In the genomic region with DNA sequence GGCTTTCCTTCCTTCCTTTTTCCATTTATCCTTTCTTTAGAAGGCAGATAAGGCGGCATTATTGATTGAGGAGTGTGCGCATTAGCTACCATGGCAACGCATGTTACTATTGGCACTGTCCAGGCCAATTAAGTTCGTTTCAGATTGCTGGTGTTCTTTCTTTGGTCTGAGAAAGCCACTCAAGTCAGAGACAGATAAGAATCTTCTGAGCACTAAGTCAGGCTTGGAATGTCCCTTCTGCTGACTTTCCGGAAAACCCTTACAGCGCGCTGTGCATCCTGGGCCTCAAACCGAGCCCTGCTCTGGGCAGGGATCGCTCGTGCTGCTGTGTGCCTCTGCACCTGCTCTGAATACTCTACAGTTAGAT, we compare ENCODE assay signal across 13 mouse cellular contexts. TPM values are rescaled to one million over a fixed set of nuclear protein-coding genes. Genes with fewer than 3 reads are reported as not detected.
DNase-seq lines count a peak whose midpoint lies in the region; ATAC-seq and TF ChIP-seq lines count a peak whose summit lies in the region.
"Had no signal": no experiment of that assay in that cellular context is flagged by ENCODE, and none has a peak within 500 bp of the region (broad histone marks: within the 10 kb centered on the region; RNA-seq: fewer than 3 reads in every experiment).

No protein-coding gene starts in this region.

- peak; percentile 73 for DNase-seq in R1 (ENCODE audit: low read depth, low spot score)
- peak; percentile 32 for DNase-seq in embryonic facial prominence, embryonic 10.5 days (ENCODE audit: low spot score)
- DNase-seq in hindbrain, embryonic 14.5 days (ENCODE audit: low spot score) = peak; percentile 45
- DNase-seq in midbrain, postnatal 0 days (ENCODE audit: low spot score) = no peak
- no peak for DNase-seq in ovary, postnatal 10 days (ENCODE audit: low spot score)
- DNase-seq in heart, adult 2 months = no peak
- DNase-seq in lung, postnatal 10 days = no peak
- DNase-seq: adrenal gland, postnatal 10 days; cerebellum, adult 2 months; kidney, adult 8-10 months had no signal

- peaks cover 54% of the 10 kb centered on the region for H3K4me1 ChIP-seq in embryonic facial prominence, embryonic 10.5 days
- peaks cover 20% of the 10 kb centered on the region for H3K4me1 ChIP-seq in hindbrain, embryonic 14.5 days (replicated peaks; ENCODE audit: control insufficient read depth, insufficient read depth, low read length)
- H3K4me1 ChIP-seq in midbrain, postnatal 0 days (ENCODE audit: insufficient read depth, low read length) = peaks cover 7% of the 10 kb centered on the region; the same call in 1 of the 2 replicates
- H3K4me1 ChIP-seq in heart, adult 2 months (ENCODE audit: control insufficient read depth, insufficient read depth, low read length) = peaks cover 12% of the 10 kb centered on the region

- peak overlapping the region; percentile 25; the same call in 1 of the 2 replicates for H3K4me3 ChIP-seq in embryonic facial prominence, embryonic 10.5 days
- H3K4me3 ChIP-seq in hindbrain, embryonic 14.5 days (replicated peaks; ENCODE audit: low read length) = 0 out of 2 replicates have a peak overlapping the region, but pooled peaks have one; percentile 0
- no peak overlapping the region for H3K4me3 ChIP-seq in midbrain, postnatal 0 days (ENCODE audit: low read depth, low read length)
- H3K4me3 ChIP-seq in heart, adult 2 months = no peak overlapping the region
- H3K4me3 ChIP-seq: heart, embryonic 10.5 days; liver, embryonic 15.5 days had no signal

- TF ChIP-seq CTCF in midbrain, postnatal 0 days (IDR thresholded peaks at IDR 0.05) = no peak
- no peak for TF ChIP-seq CTCF in heart, adult 2 months (IDR thresholded peaks at IDR 0.05)

- no peaks in the 10 kb centered on the region for H3K9me3 ChIP-seq in embryonic facial prominence, embryonic 10.5 days
- H3K9me3 ChIP-seq in hindbrain, embryonic 14.5 days (ENCODE audit: control insufficient read depth, low read length) = no peaks in the 10 kb centered on the region
- no peaks in the 10 kb centered on the region for H3K9me3 ChIP-seq in midbrain, postnatal 0 days (ENCODE audit: low read length)
- H3K9me3 ChIP-seq: heart, embryonic 10.5 days; liver, embryonic 15.5 days had no signal

- TF ChIP-seq EP300 in heart, adult 2 months (IDR thresholded peaks at IDR 0.05; ENCODE audit: insufficient read depth, low read depth, low read length) = no peak

- ATAC-seq in hindbrain, embryonic 14.5 days (ENCODE audit: low FRiP score) = no peak
- no peak for ATAC-seq in midbrain, postnatal 0 days (ENCODE audit: low FRiP score)
- ATAC-seq in megakaryocyte progenitor cell, adult 5-6 weeks (replicated peaks; ENCODE audit: poor library complexity) = no peak

- intact Hi-C loops in heart, adult 2 months (cut with DNase I) = no loop called here

- TF ChIP-seq POLR2A in heart, adult 2 months (IDR thresholded peaks at IDR 0.05; ENCODE audit: insufficient read depth, low read depth, low read length) = no peak

- H3K27me3 ChIP-seq in embryonic facial prominence, embryonic 10.5 days (replicated peaks; ENCODE audit: low read depth, poor library complexity, severe bottlenecking) = peaks cover 5% of the 10 kb centered on the region
- no peaks in the 10 kb centered on the region for H3K27me3 ChIP-seq in hindbrain, embryonic 14.5 days (ENCODE audit: control insufficient read depth, insufficient read depth, low read length)
- no peaks in the 10 kb centered on the region for H3K27me3 ChIP-seq in midbrain, postnatal 0 days (ENCODE audit: insufficient read depth, low read length)
- no peaks in the 10 kb centered on the region for H3K27me3 ChIP-seq in heart, adult 2 months (ENCODE audit: control insufficient read depth, insufficient read depth, low read length)
- H3K27me3 ChIP-seq: liver, embryonic 15.5 days had no signal

- H3K79me2 ChIP-seq in heart, adult 2 months (replicated peaks; ENCODE audit: control insufficient read depth, insufficient read depth, low read length) = no peaks in the 10 kb centered on the region

- H3K27ac ChIP-seq in embryonic facial prominence, embryonic 10.5 days (replicated peaks) = peak overlapping the region; percentile 61
- H3K27ac ChIP-seq in hindbrain, embryonic 14.5 days = peak overlapping the region; percentile 6; the same call in 1 of the 2 replicates
- no peak overlapping the region for H3K27ac ChIP-seq in midbrain, postnatal 0 days (ENCODE audit: low read depth, low read length)
- no peak overlapping the region for H3K27ac ChIP-seq in heart, adult 2 months
- H3K27ac ChIP-seq: heart, embryonic 10.5 days; liver, embryonic 15.5 days had no signal

- no peak overlapping the region for H3K9ac ChIP-seq in hindbrain, embryonic 14.5 days
- H3K9ac ChIP-seq in midbrain, postnatal 0 days (replicated peaks; ENCODE audit: low read length, poor library complexity, severe bottlenecking) = no peak overlapping the region; the same call in 1 of the 2 replicates
- no peak overlapping the region for H3K9ac ChIP-seq in heart, adult 2 months (ENCODE audit: low read depth, low read length)
- H3K9ac ChIP-seq: liver, embryonic 15.5 days had no signal

- no peaks in the 10 kb centered on the region for H3K36me3 ChIP-seq in embryonic facial prominence, embryonic 10.5 days (replicated peaks)
- H3K36me3 ChIP-seq in hindbrain, embryonic 14.5 days (replicated peaks; ENCODE audit: control insufficient read depth, insufficient read depth) = no peaks in the 10 kb centered on the region
- no peaks in the 10 kb centered on the region for H3K36me3 ChIP-seq in midbrain, postnatal 0 days (ENCODE audit: insufficient read depth, low read length)
- no peaks in the 10 kb centered on the region for H3K36me3 ChIP-seq in heart, adult 2 months (ENCODE audit: control insufficient read depth, insufficient read depth, low read length)
- H3K36me3 ChIP-seq: heart, embryonic 10.5 days; liver, embryonic 15.5 days had no signal

- peak overlapping the region; percentile 25 for H3K4me2 ChIP-seq in hindbrain, embryonic 14.5 days (replicated peaks)
- H3K4me2 ChIP-seq in midbrain, postnatal 0 days (ENCODE audit: low read depth, low read length, poor library complexity, severe bottlenecking) = peak overlapping the region; percentile 30
- H3K4me2 ChIP-seq: liver, embryonic 15.5 days had no signal

- WGBS in embryonic facial prominence, embryonic 10.5 days = 52% methylated on average over 10 of the region's 10 CpGs
- WGBS in hindbrain, embryonic 14.5 days = 43% methylated on average over 10 of the region's 10 CpGs
- 25% methylated on average over 10 of the region's 10 CpGs for WGBS in midbrain, postnatal 0 days
- whole genome bisulfite sequencing in heart, adult 2 months = 71% methylated on average over 10 of the region's 10 CpGs

RNA-seq across cellular contexts. Expression of gene Itga6, which starts 4.7 kb away (rescaled TPM):
- polyA plus RNA-seq in embryonic facial prominence, embryonic 10.5 days (2016; fragmentation: Nextera tagmentation; extraction: Ambion mirVana) = 30.7 and 31.6 TPM in 2 replicates
- 34.7 and 35.9 TPM in 2 replicates for polyA plus RNA-seq in hindbrain, embryonic 14.5 days (2014; fragmentation: Nextera tagmentation; extraction: Ambion mirVana)
- 38.9 and 41.5 TPM in 2 replicates for total RNA-seq in midbrain, postnatal 0 days (2014; rRNA removed)
- 14.5 and 16.0 TPM in 2 replicates for polyA plus RNA-seq in midbrain, postnatal 0 days (2015; fragmentation: Nextera tagmentation; extraction: Ambion mirVana)
- 41.8 and 50.9 TPM in 2 replicates for total RNA-seq in megakaryocyte progenitor cell, adult 5-6 weeks (2015)
- total RNA-seq in megakaryocyte progenitor cell, adult 5-6 weeks (2017) = 34.7 and 45.8 TPM in 2 replicates
- 10 to 100 TPM; 45.3 to 65.8 TPM for total RNA-seq in heart, adult 2 months (2021)
- 31.8 and 58.9 TPM in 2 replicates for polyA plus RNA-seq in heart, adult 2 months (2012; rRNA removed)

Comparison
In these comparisons a context has a peak if more than half of its experiments do, and no peak if none do; other contexts are left out.
1. DNase-seq: peak in R1 (single experiment), embryonic facial prominence, embryonic 10.5 days (single experiment) and hindbrain, embryonic 14.5 days (single experiment); none in midbrain, postnatal 0 days (single experiment), ovary, postnatal 10 days (single experiment), heart, adult 2 months (0 of 2) and lung, postnatal 10 days (single experiment).
2. H3K27ac ChIP-seq: peak in embryonic facial prominence, embryonic 10.5 days (single experiment) and hindbrain, embryonic 14.5 days (single experiment); none in midbrain, postnatal 0 days (single experiment) and heart, adult 2 months (single experiment).
3. H3K4me3 ChIP-seq: peak in embryonic facial prominence, embryonic 10.5 days (single experiment) and hindbrain, embryonic 14.5 days (single experiment); none in midbrain, postnatal 0 days (single experiment) and heart, adult 2 months (single experiment).